Mouse (Mus musculus) CD4-positive naive resting alpha-beta T cell, adult 76 days (primary cell): ENCODE measurements around the gene Hecw2. TPM values are rescaled to one million over a fixed set of nuclear protein-coding genes. Genes with fewer than 3 reads are reported as not detected.

Experiments
- total RNA-seq: library from RNA; stranded (reverse); gene quantifications from one replicate; pipeline ENCODE4 v1.2.4, GENCODE M21; 2023

Gene Hecw2
- 1.3 TPM for total RNA-seq

DNA sequence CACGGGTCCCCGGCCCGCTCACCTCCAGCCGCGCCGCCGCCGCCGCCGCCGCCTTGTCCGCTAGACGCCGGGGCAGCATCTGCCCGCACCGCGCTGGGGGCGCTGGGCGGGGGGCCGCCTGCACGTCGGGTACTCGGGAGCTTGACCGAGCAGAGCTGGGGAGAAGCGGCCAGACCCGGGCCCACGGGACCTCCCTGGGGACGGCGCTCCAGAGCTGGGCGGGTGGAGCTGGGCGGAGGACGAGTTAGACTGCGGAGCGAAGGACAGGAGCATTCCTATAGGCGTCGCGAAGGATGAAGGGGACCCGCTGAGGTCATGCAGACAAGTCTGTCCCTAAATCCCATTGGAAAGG is at the start of gene Hecw2:
Gene Hecw2, minus strand, starts transcription at position 215 of the 352 bp plus-strand sequence.

DNA sequence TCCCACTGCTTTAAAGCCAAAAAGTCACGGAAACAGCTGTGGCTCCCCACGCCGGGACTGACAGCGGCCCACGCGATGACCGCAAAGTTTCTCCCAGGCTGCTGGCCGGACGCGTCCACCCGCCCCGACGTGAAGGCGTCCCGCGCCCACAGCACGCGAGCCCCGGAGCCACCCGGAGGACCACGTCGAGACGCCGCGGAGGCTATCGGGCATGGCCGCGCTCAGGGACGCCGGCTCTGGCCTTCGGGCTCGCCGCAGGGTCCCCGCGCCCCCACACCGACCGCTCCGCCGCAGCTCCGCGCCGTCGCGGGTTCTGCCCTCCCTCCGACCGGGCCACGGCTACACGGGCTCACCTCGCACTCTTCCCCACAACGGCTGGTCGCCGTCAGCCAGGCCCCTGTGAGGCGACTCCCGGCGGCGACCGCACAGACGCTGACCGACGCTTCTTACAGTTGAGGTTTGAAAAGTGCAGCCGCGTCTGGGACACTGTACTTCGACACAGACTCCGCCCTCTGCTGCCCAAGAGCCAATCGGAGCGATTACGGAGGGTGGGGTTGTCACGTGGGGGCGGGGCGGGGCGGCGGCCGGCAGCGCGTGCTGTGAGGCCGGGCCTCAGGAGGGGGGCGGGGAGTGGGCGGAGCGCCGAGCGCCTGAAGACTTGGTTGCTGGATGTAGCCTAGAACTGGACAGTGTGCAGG is 410.1 kb downstream of the Hecw2 start, which contains the start of gene Stk17b:
Gene Stk17b, minus strand, starts transcription at position 504 of the 698 bp plus-strand sequence.

Other genes with a start within 250 kb of the Hecw2 start
- 0.35 TPM for gene Ccdc150, start 55.5 kb upstream of the Hecw2 start, total RNA-seq
- gene Gtf3c3, start 243.8 kb upstream of the Hecw2 start, total RNA-seq = 22.6 TPM